Mouse (Mus musculus): ENCODE results near the gene Emp1. TPM values are rescaled to one million over a fixed set of nuclear protein-coding genes. Genes with fewer than 3 reads are reported as not detected.

Emp1 gene
- 34.5 and 54.6 TPM in 2 replicates for polyA plus RNA-seq (2012; rRNA removed)

GRCm38 (mm10) chr6:135362459-135363159 lies at the start of gene Emp1:
TSS of gene Emp1 (plus strand) at chr6:135362545.

Other genes with a start within 250 kb of the Emp1 start
- 0.18 TPM in 1 of 2 replicates, not detected in the other for gene Gprc5d, start 244.3 kb upstream of the Emp1 start, polyA plus RNA-seq (2012; rRNA removed)
- 11.7 and 12.2 TPM in 2 replicates for gene Fam234b, start 164.6 kb upstream of the Emp1 start, polyA plus RNA-seq (2012; rRNA removed)
- 10.6 and 12.2 TPM in 2 replicates for gene Hebp1, start 164.5 kb upstream of the Emp1 start, polyA plus RNA-seq (2012; rRNA removed)
- gene Gsg1, start 108.2 kb upstream of the Emp1 start, polyA plus RNA-seq (2012; rRNA removed), result 0.11 and 0.13 TPM in 2 replicates
- 0.06 and 0.09 TPM in 2 replicates for gene Pbp2, start 52.1 kb upstream of the Emp1 start, polyA plus RNA-seq (2012; rRNA removed)